ENCODE assay signal across 9 mouse cellular contexts in genomic region chr6:115251531-115251985, GRCm38 (mm10). TPM values are rescaled to one million over a fixed set of nuclear protein-coding genes. Genes with fewer than 3 reads are reported as not detected.
DNase-seq lines count a peak whose midpoint lies in the region; ATAC-seq and TF ChIP-seq lines count a peak whose summit lies in the region.
"Had no signal": no experiment of that assay in that cellular context is flagged by ENCODE, and none has a peak within 500 bp of the region (broad histone marks: within the 10 kb centered on the region; RNA-seq: fewer than 3 reads in every experiment).

No protein-coding gene starts in this region.

- DNase-seq in liver, embryonic 11.5 days (ENCODE audit: low spot score), result no peak
- no peak for DNase-seq in liver
- DNase-seq in embryonic facial prominence, embryonic 11.5 days (ENCODE audit: low spot score), result no peak
- DNase-seq in heart, adult 8-10 months (ENCODE audit: low spot score), result peak; percentile 74
- peak; percentile 13 to 44 for DNase-seq in kidney, postnatal 25 days
- DNase-seq in neural tube, embryonic 11.5 days (ENCODE audit: low spot score), result peak; percentile 22
- DNase-seq in thymus, adult 2 months, result no peak
- DNase-seq in right cerebral cortex, adult 18-20 months, result no peak

- H3K4me2 ChIP-seq in liver, embryonic 11.5 days, result peak overlapping the region; percentile 42
- H3K4me2 ChIP-seq in embryonic facial prominence, embryonic 11.5 days (ENCODE audit: low read depth, low read length), result peak overlapping the region; percentile 33
- H3K4me2 ChIP-seq in neural tube, embryonic 11.5 days (ENCODE audit: low read depth), result peak overlapping the region; percentile 24; the same call in 1 of the 2 replicates

- H3K9ac ChIP-seq in liver, embryonic 11.5 days (ENCODE audit: low read depth, low read length), result no peak overlapping the region
- H3K9ac ChIP-seq in embryonic facial prominence, embryonic 11.5 days (replicated peaks; ENCODE audit: low read length), result no peak overlapping the region
- no peak overlapping the region for H3K9ac ChIP-seq in neural tube, embryonic 11.5 days (ENCODE audit: low read length)

- no peaks in the 10 kb centered on the region for H3K36me3 ChIP-seq in liver, embryonic 11.5 days (ENCODE audit: control insufficient read depth, insufficient read depth, low read length)
- H3K36me3 ChIP-seq in embryonic facial prominence, embryonic 11.5 days (replicated peaks; ENCODE audit: control insufficient read depth, insufficient read depth, low read depth, low read length), result no peaks in the 10 kb centered on the region
- H3K36me3 ChIP-seq in neural tube, embryonic 11.5 days (ENCODE audit: control insufficient read depth, insufficient read depth, low read length), result no peaks in the 10 kb centered on the region
- H3K36me3 ChIP-seq in thymus, adult 2 months (ENCODE audit: control insufficient read depth, insufficient read depth, low read length), result no peaks in the 10 kb centered on the region

- H3K4me3 ChIP-seq in liver, embryonic 11.5 days (ENCODE audit: low read depth, low read length), result no peak overlapping the region
- H3K4me3 ChIP-seq in embryonic facial prominence, embryonic 11.5 days (ENCODE audit: low read depth, low read length), result no peak overlapping the region
- no peak overlapping the region for H3K4me3 ChIP-seq in neural tube, embryonic 11.5 days (ENCODE audit: low read depth, low read length)
- H3K4me3 ChIP-seq in thymus, adult 2 months (ENCODE audit: control insufficient read depth, insufficient read depth, low read length), result no peak overlapping the region

- H3K27me3 ChIP-seq in liver, embryonic 11.5 days (replicated peaks; ENCODE audit: control insufficient read depth, insufficient read depth, low read length), result no peaks in the 10 kb centered on the region; the same call in 1 of the 2 replicates
- no peaks in the 10 kb centered on the region for H3K27me3 ChIP-seq in embryonic facial prominence, embryonic 11.5 days (ENCODE audit: control insufficient read depth, insufficient read depth, low read length)
- no peaks in the 10 kb centered on the region for H3K27me3 ChIP-seq in neural tube, embryonic 11.5 days (ENCODE audit: control insufficient read depth, insufficient read depth, low read length)
- H3K27me3 ChIP-seq in thymus, adult 2 months (ENCODE audit: control insufficient read depth, insufficient read depth, low read length), result no peaks in the 10 kb centered on the region

- H3K4me1 ChIP-seq in liver, embryonic 11.5 days (replicated peaks; ENCODE audit: control insufficient read depth, insufficient read depth, low read length), result no peaks in the 10 kb centered on the region
- no peaks in the 10 kb centered on the region; the same call in 1 of the 2 replicates for H3K4me1 ChIP-seq in embryonic facial prominence, embryonic 11.5 days (ENCODE audit: control insufficient read depth, insufficient read depth, low read length)
- peaks cover 5% of the 10 kb centered on the region; the same call in 1 of the 2 replicates for H3K4me1 ChIP-seq in neural tube, embryonic 11.5 days (ENCODE audit: control insufficient read depth, insufficient read depth, low read length)
- H3K4me1 ChIP-seq in thymus, adult 2 months (replicated peaks; ENCODE audit: control insufficient read depth, insufficient read depth, low read length), result no peaks in the 10 kb centered on the region

- TF ChIP-seq POLR2A in thymus, adult 2 months (IDR thresholded peaks at IDR 0.05; ENCODE audit: control insufficient read depth, extremely low read depth, insufficient read depth, low read length, poor library complexity), result no peak

- TF ChIP-seq CTCF in thymus, adult 2 months (IDR thresholded peaks at IDR 0.05; ENCODE audit: borderline replicate concordance, control insufficient read depth, extremely low read depth, insufficient read depth, low read length, poor library complexity), result no peak

- H3K27ac ChIP-seq in liver, embryonic 11.5 days (ENCODE audit: low read depth, low read length), result no peak overlapping the region
- no peak overlapping the region for H3K27ac ChIP-seq in embryonic facial prominence, embryonic 11.5 days (replicated peaks; ENCODE audit: low read depth, low read length)
- H3K27ac ChIP-seq in neural tube, embryonic 11.5 days (ENCODE audit: low read depth, low read length), result no peak overlapping the region
- no peak overlapping the region for H3K27ac ChIP-seq in thymus, adult 2 months (ENCODE audit: control insufficient read depth, insufficient read depth, low read length)

- WGBS in liver, embryonic 11.5 days, result 16% methylated on average over 13 of the region's 13 CpGs
- 3% methylated on average over 13 of the region's 13 CpGs for WGBS in embryonic facial prominence, embryonic 11.5 days
- 3% methylated on average over 13 of the region's 13 CpGs for WGBS in neural tube, embryonic 11.5 days
- 27% methylated on average over 13 of the region's 13 CpGs for WGBS in thymus, adult 2 months

- ATAC-seq in liver, embryonic 11.5 days (replicated peaks; ENCODE audit: low FRiP score), result no peak
- 0 out of 2 replicates have a peak, but pooled peaks have one; percentile 44 for ATAC-seq in embryonic facial prominence, embryonic 11.5 days (replicated peaks; ENCODE audit: insufficient number of reproducible peaks, low FRiP score, low TSS enrichment, low read depth)
- 0 out of 2 replicates have a peak, but pooled peaks have one; percentile 27 for ATAC-seq in neural tube, embryonic 11.5 days (ENCODE audit: insufficient read depth, low FRiP score, low TSS enrichment)

- no peaks in the 10 kb centered on the region for H3K9me3 ChIP-seq in liver, embryonic 11.5 days (ENCODE audit: control insufficient read depth, low read length)
- H3K9me3 ChIP-seq in embryonic facial prominence, embryonic 11.5 days (replicated peaks; ENCODE audit: control insufficient read depth, low read length), result no peaks in the 10 kb centered on the region
- no peaks in the 10 kb centered on the region for H3K9me3 ChIP-seq in neural tube, embryonic 11.5 days (ENCODE audit: control insufficient read depth, low read length)

RNA-seq across cellular contexts. Expression of gene Timp4, which starts 0.4 kb away (rescaled TPM):
- 0.04 TPM in 1 of 2 replicates, not detected in the other for polyA plus RNA-seq in liver, embryonic 11.5 days (2014; fragmentation: Nextera tagmentation; extraction: Ambion mirVana)
- polyA plus RNA-seq in embryonic facial prominence, embryonic 11.5 days (2014; fragmentation: Nextera tagmentation; extraction: Ambion mirVana), result 0.27 and 0.50 TPM in 2 replicates
- 10 to 100 TPM; 26.3 to 43.9 (median 37.1) TPM for total RNA-seq in heart, adult 8-10 months (2022)
- 0.18 and 0.41 TPM in 2 replicates for polyA plus RNA-seq in neural tube, embryonic 11.5 days (2014; fragmentation: Nextera tagmentation; extraction: Ambion mirVana)
- polyA plus RNA-seq in thymus, adult 2 months (2012; rRNA removed), result 2.3 and 4.2 TPM in 2 replicates
- total RNA-seq: hematopoietic stem cell, adult 5-6 weeks had no signal

RNA-seq across cellular contexts. Expression of gene Gm17482, which starts 24.4 kb away (rescaled TPM):
- polyA plus RNA-seq in liver, embryonic 11.5 days (2014; fragmentation: Nextera tagmentation; extraction: Ambion mirVana), result not detected in 2 replicates
- not detected in 2 replicates for polyA plus RNA-seq in embryonic facial prominence, embryonic 11.5 days (2014; fragmentation: Nextera tagmentation; extraction: Ambion mirVana)
- not detected for total RNA-seq in heart, adult 8-10 months (2022)
- not detected in 2 replicates for polyA plus RNA-seq in neural tube, embryonic 11.5 days (2014; fragmentation: Nextera tagmentation; extraction: Ambion mirVana)
- not detected in 2 replicates for polyA plus RNA-seq in thymus, adult 2 months (2012; rRNA removed)
- total RNA-seq: hematopoietic stem cell, adult 5-6 weeks had no signal

Comparison
In these comparisons a context has a peak if more than half of its experiments do, and no peak if none do; other contexts are left out.
1. DNase-seq: peak in heart, adult 8-10 months (single experiment), kidney, postnatal 25 days (2 of 2) and neural tube, embryonic 11.5 days (single experiment); none in liver, embryonic 11.5 days (single experiment), liver (single experiment), embryonic facial prominence, embryonic 11.5 days (single experiment), thymus, adult 2 months (single experiment) and right cerebral cortex, adult 18-20 months (single experiment).
2. Peak in every context shown above with its lines, with median percentiles within 50 percentile points of each other: H3K4me2 ChIP-seq.